Comparison of ENCODE assay signal across 8 mouse cellular contexts in the genomic region with DNA sequence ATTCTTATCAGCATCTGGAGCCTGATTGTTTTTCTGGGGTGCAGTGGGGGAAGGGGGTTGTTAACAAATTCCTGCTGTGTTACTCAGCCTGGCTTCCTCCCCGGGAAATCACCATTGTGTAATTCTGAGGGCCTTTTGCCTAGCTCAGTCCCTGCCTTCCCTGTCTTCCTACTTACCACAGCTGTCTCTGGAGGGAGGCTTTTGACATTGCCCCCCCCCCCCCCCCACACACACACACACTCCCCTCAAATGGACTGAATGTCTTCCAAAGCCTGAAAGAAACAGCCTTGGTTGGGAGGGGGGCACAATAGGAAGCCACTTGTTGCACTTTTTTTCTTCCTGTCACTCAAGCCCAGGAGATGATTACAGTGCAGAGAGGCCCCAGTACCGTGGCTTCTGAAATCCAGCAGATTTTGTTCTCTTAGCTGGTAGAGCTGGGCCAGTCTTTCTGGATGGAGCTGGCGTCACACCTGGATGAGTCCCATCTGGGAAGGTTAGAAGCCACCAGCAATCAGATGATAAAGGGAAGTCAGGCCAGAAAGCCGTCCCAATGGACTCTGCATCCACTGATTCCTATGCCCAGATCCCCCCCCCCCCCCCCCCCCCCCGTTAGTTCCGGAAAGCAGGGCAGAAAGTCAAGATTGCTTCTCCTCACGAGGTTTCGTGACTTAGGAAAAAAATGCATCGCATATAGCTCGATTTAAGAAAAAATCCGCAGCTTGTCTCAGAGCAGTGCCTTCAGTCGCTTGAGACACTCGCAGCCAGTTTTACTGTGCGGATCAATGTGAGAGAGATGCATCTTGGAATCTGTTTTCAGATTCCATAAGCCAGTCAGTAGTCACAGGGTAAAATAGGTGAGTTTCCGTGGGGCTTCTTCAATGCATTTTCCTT. TPM values are rescaled to one million over a fixed set of nuclear protein-coding genes. Genes with fewer than 3 reads are reported as not detected.
DNase-seq lines count a peak whose midpoint lies in the region; ATAC-seq and TF ChIP-seq lines count a peak whose summit lies in the region.

No protein-coding gene starts in this region.

- peaks cover 62% of the 10 kb centered on the region for H3K4me1 ChIP-seq in E14TG2a.4 (replicated peaks; ENCODE audit: low read depth, low read length)
- H3K4me1 ChIP-seq in hindbrain, postnatal 0 days (ENCODE audit: insufficient read depth, low read length): peaks cover under 1% of the 10 kb centered on the region; the same call in 1 of the 2 replicates
- H3K4me1 ChIP-seq in liver, postnatal 0 days (ENCODE audit: insufficient read depth): peaks cover 11% of the 10 kb centered on the region; the same call in 1 of the 2 replicates
- peaks cover 34% of the 10 kb centered on the region for H3K4me1 ChIP-seq in neural tube, embryonic 15.5 days

- DNase-seq in adrenal gland, postnatal 36 days: peak; percentile 72 to 79
- DNase-seq in gastrocnemius, postnatal 10 days: peak; percentile 36
- DNase-seq in hindbrain, postnatal 0 days (ENCODE audit: low spot score): peak; percentile 34
- peak; percentile 43 for DNase-seq in liver, postnatal 0 days
- DNase-seq in spleen, adult 18-20 months: no peak
- no peak for DNase-seq in right cerebral cortex, postnatal 36 days (ENCODE audit: low spot score in 2 of 2)

- TF ChIP-seq EP300 in liver, postnatal 0 days (IDR thresholded peaks at IDR 0.05; ENCODE audit: low read depth): no peak

- no peak for TF ChIP-seq CTCF in E14TG2a.4 (conservative IDR thresholded peaks at IDR 0.05; ENCODE audit: low read length)
- no peak for TF ChIP-seq CTCF in hindbrain, postnatal 0 days (IDR thresholded peaks at IDR 0.05; ENCODE audit: low read depth)
- no peak for TF ChIP-seq CTCF in liver, postnatal 0 days (IDR thresholded peaks at IDR 0.05; ENCODE audit: low read depth)

- H3K9me3 ChIP-seq in E14TG2a.4 (ENCODE audit: low read length): no peaks in the 10 kb centered on the region
- no peaks in the 10 kb centered on the region for H3K9me3 ChIP-seq in hindbrain, postnatal 0 days (ENCODE audit: low read length)
- no peaks in the 10 kb centered on the region for H3K9me3 ChIP-seq in liver, postnatal 0 days (ENCODE audit: low read length)
- no peaks in the 10 kb centered on the region for H3K9me3 ChIP-seq in neural tube, embryonic 15.5 days (replicated peaks)

- no peaks in the 10 kb centered on the region for H3K27me3 ChIP-seq in E14TG2a.4 (ENCODE audit: insufficient read depth, low read length)
- H3K27me3 ChIP-seq in hindbrain, postnatal 0 days (ENCODE audit: insufficient read depth, low read length): no peaks in the 10 kb centered on the region
- H3K27me3 ChIP-seq in liver, postnatal 0 days (ENCODE audit: insufficient read depth, low read length): no peaks in the 10 kb centered on the region
- no peaks in the 10 kb centered on the region for H3K27me3 ChIP-seq in neural tube, embryonic 15.5 days (replicated peaks)

- peak; percentile 78 for ATAC-seq in hindbrain, postnatal 0 days
- peak; percentile 74 for ATAC-seq in liver, postnatal 0 days
- ATAC-seq in neural tube, embryonic 15.5 days (ENCODE audit: low FRiP score): 0 out of 2 replicates have a peak, but pooled peaks have one; percentile 48

- H3K4me3 ChIP-seq in E14TG2a.4 (replicated peaks; ENCODE audit: low read length): peak overlapping the region; percentile 10; the same call in 1 of the 2 replicates
- H3K4me3 ChIP-seq in hindbrain, postnatal 0 days (ENCODE audit: low read length): no peak overlapping the region
- no peak overlapping the region for H3K4me3 ChIP-seq in liver, postnatal 0 days (ENCODE audit: low read depth, low read length)
- no peak overlapping the region for H3K4me3 ChIP-seq in neural tube, embryonic 15.5 days (replicated peaks)

- no peak overlapping the region for H3K27ac ChIP-seq in hindbrain, postnatal 0 days
- peak overlapping the region; percentile 64 for H3K27ac ChIP-seq in liver, postnatal 0 days (ENCODE audit: low read depth)
- no peak overlapping the region for H3K27ac ChIP-seq in neural tube, embryonic 15.5 days (replicated peaks)

- H3K36me3 ChIP-seq in E14TG2a.4 (ENCODE audit: insufficient read depth, low read length): peaks cover 40% of the 10 kb centered on the region
- H3K36me3 ChIP-seq in hindbrain, postnatal 0 days (ENCODE audit: insufficient read depth, low read length): peaks cover 20% of the 10 kb centered on the region; the same call in 1 of the 2 replicates
- peaks cover 27% of the 10 kb centered on the region for H3K36me3 ChIP-seq in liver, postnatal 0 days (replicated peaks; ENCODE audit: insufficient read depth, low read length)
- peaks cover 31% of the 10 kb centered on the region for H3K36me3 ChIP-seq in neural tube, embryonic 15.5 days

- WGBS in hindbrain, postnatal 0 days: 18% methylated on average over 14 of the region's 15 CpGs
- WGBS in liver, postnatal 0 days (ENCODE audit: insufficient replicate concordance): 34% methylated on average over 14 of the region's 15 CpGs
- WGBS in neural tube, embryonic 15.5 days: 20% methylated on average over 15 of the region's 15 CpGs

- no peak overlapping the region for H3K9ac ChIP-seq in hindbrain, postnatal 0 days (replicated peaks; ENCODE audit: low read length)
- H3K9ac ChIP-seq in liver, postnatal 0 days (replicated peaks): no peak overlapping the region
- no peak overlapping the region for H3K9ac ChIP-seq in neural tube, embryonic 15.5 days (replicated peaks)

- peak overlapping the region; percentile 35 for H3K4me2 ChIP-seq in hindbrain, postnatal 0 days (ENCODE audit: low read depth, low read length)
- H3K4me2 ChIP-seq in liver, postnatal 0 days (ENCODE audit: low read depth, low read length): peak overlapping the region; percentile 39
- H3K4me2 ChIP-seq in neural tube, embryonic 15.5 days: 0 out of 2 replicates have a peak overlapping the region, but pooled peaks have one; percentile 5

RNA-seq across cellular contexts. Expression of gene Klf6, which starts 9.3 kb away (rescaled TPM):
- total RNA-seq in adrenal gland, postnatal 36 days (2021): 10 to 100 TPM; 45.5 to 50.3 TPM
- 10 to 100 TPM; 33.5 to 36.5 TPM for total RNA-seq in gastrocnemius, postnatal 10 days (2021)
- total RNA-seq in hindbrain, postnatal 0 days (2014; rRNA removed): 41.6 and 53.1 TPM in 2 replicates
- 99.6 and 104 TPM in 2 replicates for polyA plus RNA-seq in hindbrain, postnatal 0 days (2015; fragmentation: Nextera tagmentation; extraction: Ambion mirVana)
- 15.3 and 18.9 TPM in 2 replicates for polyA plus RNA-seq in liver, postnatal 0 days (2015; fragmentation: Nextera tagmentation; extraction: Ambion mirVana)
- polyA plus RNA-seq in neural tube, embryonic 15.5 days (2015; fragmentation: Nextera tagmentation; extraction: Ambion mirVana): 88.2 and 90.5 TPM in 2 replicates

Comparison
In these comparisons a context has a peak if more than half of its experiments do, and no peak if none do; other contexts are left out.
1. DNase-seq: peak in adrenal gland, postnatal 36 days (2 of 2), gastrocnemius, postnatal 10 days (single experiment), hindbrain, postnatal 0 days (single experiment) and liver, postnatal 0 days (single experiment); none in spleen, adult 18-20 months (0 of 2) and right cerebral cortex, postnatal 36 days (0 of 2).
2. Peak in every context shown above with its lines, with median percentiles within 50 percentile points of each other: ATAC-seq and H3K4me2 ChIP-seq.